Mouse (Mus musculus): ENCODE data around the gene Mmgt2. TPM values are rescaled to one million over a fixed set of nuclear protein-coding genes. Genes with fewer than 3 reads are reported as not detected.

The Mmgt2 gene
- polyA plus RNA-seq, 1 experiment, result 29.1 TPM

DNA sequence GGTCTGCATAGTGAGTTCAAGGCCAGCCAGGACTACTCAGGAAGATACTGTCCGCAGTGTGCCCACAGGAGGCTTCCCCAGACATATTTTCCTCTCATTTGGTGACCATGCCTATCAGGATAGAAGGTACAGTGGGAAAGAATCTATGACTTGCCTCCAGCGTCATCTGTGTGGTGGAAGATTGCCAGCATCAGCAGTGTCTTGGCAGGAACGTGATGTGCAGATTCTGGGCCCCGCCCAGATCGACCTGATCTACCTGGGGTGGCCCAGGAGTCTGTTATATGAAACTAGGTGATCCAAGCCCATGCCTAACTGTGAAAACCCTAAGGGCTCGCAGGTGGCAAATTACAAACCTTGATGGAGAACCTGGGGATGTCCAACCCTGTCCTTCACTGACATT is 21.5 kb downstream of the Mmgt2 start:
- Histone ChIP-seq H3K27me3 (ENCODE audit: control insufficient read depth, insufficient read depth, insufficient read length) (no peaks in the 10 kb centered on the region), H3ac (ENCODE audit: control insufficient read depth, insufficient read length, low read depth) (no peak overlapping the region), H3K79me3 (ENCODE audit: low read depth) (no peaks in the 10 kb centered on the region), H3K36me3 (ENCODE audit: control insufficient read depth, insufficient read depth) (peaks cover 8% of the 10 kb centered on the region), H3K4me3 (ENCODE audit: insufficient read depth, poor library complexity, severe bottlenecking) (no peak overlapping the region), H3K79me2 (ENCODE audit: control insufficient read depth, insufficient read depth) (no peaks in the 10 kb centered on the region)
- no peak for TF ChIP-seq MAX (IDR thresholded peaks at IDR 0.05)
- TF ChIP-seq CTCF (IDR thresholded peaks at IDR 0.05; ENCODE audit: control insufficient read depth, insufficient read depth, insufficient read length), result no peak
- no peak for TF ChIP-seq FOSL1 (IDR thresholded peaks at IDR 0.05; ENCODE audit: insufficient read depth, low read length, poor library complexity, severe bottlenecking)
- no peak for TF ChIP-seq USF1 (IDR thresholded peaks at IDR 0.05; ENCODE audit: low read depth)
- no peak for TF ChIP-seq MYOD1 (IDR thresholded peaks at IDR 0.05; ENCODE audit: control insufficient read depth, insufficient read length, low read depth)
- no peak for TF ChIP-seq CEBPB (IDR thresholded peaks at IDR 0.05; ENCODE audit: low read depth)
- no peak for TF ChIP-seq MYOG (IDR thresholded peaks at IDR 0.05; ENCODE audit: control insufficient read depth, extremely low read depth, insufficient read length)

DNA sequence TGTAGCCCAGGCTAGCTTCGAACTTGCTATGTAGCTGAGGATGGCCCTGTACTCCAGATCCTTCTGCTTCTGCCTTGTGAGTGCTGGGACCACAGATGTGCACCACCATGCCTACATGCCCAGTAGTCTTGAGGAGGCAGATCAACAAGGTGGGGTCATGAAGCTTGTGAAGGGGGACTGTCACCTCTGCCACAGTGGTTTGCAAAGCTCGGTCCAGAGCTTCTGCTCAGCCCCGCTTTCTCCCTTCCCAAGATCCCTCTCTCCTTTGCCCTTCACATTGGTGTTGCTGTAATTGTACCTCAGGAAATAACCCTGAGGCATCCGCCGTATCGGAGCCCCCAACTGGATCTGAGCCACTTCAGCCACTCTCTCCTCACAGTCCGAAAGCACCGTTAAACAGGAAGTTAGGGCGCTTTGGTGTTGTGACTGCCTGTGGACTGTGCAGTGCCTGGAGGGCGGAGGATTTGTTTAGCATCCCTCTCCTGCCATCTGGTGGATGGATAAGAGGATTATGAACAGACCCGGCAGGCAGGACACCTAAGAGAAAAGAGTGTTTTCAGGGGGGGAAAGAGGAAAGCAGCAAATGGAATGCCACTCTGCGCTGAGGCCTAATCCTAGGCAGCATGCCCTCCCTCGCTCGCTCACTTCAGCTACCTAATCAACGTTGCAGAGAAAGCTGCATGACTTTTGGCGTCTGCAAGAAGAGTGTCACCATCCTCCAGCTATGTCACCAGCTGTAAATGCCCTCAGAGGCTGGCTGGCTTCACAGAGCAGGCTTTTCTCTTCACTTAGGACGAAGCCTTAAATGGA is 27.2 kb downstream of the Mmgt2 start:
- Histone ChIP-seq H3K4me3 (ENCODE audit: insufficient read depth, poor library complexity, severe bottlenecking) (no peak overlapping the region), H3K27me3 (ENCODE audit: control insufficient read depth, insufficient read depth, insufficient read length) (no peaks in the 10 kb centered on the region), H3K79me2 (ENCODE audit: control insufficient read depth, insufficient read depth) (no peaks in the 10 kb centered on the region), H3K36me3 (ENCODE audit: control insufficient read depth, insufficient read depth) (no peaks in the 10 kb centered on the region), H3K79me3 (ENCODE audit: low read depth) (no peaks in the 10 kb centered on the region), H3ac (ENCODE audit: control insufficient read depth, insufficient read length, low read depth) (peak overlapping the region; percentile 32)
- TF ChIP-seq MAX (IDR thresholded peaks at IDR 0.05), result no peak
- no peak for TF ChIP-seq USF1 (IDR thresholded peaks at IDR 0.05; ENCODE audit: low read depth)
- TF ChIP-seq CEBPB (IDR thresholded peaks at IDR 0.05; ENCODE audit: low read depth), result no peak
- peak; percentile 60 for TF ChIP-seq CTCF (IDR thresholded peaks at IDR 0.05; ENCODE audit: control insufficient read depth, insufficient read depth, insufficient read length)

DNA sequence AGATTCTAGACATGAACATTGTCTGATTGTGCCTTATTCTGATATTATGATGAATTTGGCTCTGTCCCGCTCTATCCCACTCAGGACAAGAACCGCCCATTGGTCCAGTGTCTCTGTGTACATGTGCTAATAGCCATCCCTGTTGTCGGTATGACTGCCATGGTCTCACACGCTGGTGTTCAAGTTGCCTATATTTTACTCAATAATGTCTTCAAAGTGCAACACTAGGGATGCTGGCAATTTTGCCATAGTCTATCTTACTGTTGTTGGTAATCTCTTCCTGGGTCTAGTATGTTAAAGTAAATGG is 27.8 kb downstream of the Mmgt2 start:
- no peaks in the 10 kb centered on the region for H3K79me3 ChIP-seq (ENCODE audit: low read depth)
- no peaks in the 10 kb centered on the region for H3K79me2 ChIP-seq (ENCODE audit: control insufficient read depth, insufficient read depth)
- no peak overlapping the region for H3ac ChIP-seq (ENCODE audit: control insufficient read depth, insufficient read length, low read depth)
- H3K27me3 ChIP-seq (ENCODE audit: control insufficient read depth, insufficient read depth, insufficient read length), result no peaks in the 10 kb centered on the region
- H3K4me3 ChIP-seq (ENCODE audit: insufficient read depth, poor library complexity, severe bottlenecking), result no peak overlapping the region
- TF ChIP-seq USF1 (IDR thresholded peaks at IDR 0.05; ENCODE audit: low read depth) (no peak), MYOD1 (IDR thresholded peaks at IDR 0.05; ENCODE audit: control insufficient read depth, insufficient read length, low read depth) (no peak), CEBPB (IDR thresholded peaks at IDR 0.05; ENCODE audit: low read depth) (no peak)
- no peaks in the 10 kb centered on the region for H3K36me3 ChIP-seq (ENCODE audit: control insufficient read depth, insufficient read depth)

DNA sequence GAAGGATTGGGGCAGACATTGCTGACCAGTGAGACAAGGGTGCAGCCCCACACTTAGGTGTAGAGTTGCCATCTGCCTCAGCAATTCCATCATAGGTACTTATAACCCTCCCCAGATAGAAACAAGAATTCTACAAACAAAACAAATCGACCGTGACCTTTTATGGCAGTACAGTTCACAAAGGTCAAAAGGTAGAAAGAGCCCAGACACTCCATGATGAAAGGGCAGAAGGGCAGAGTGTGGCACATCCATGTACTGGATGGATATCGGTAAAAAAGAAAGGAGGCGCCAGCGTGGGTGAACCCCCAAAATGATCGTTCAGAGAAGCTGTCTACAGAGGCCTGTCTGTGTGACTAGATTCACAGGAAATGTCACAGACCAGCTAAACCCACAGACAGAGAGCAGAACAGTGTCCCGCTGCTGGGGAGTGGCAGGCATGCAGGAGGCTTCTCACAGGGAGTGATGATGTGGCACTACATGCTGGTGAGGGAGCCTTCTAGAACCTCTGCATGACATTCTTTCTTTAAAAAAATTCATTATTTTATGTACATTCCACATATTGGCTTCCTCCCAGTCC is 30.4 kb downstream of the Mmgt2 start:
- Histone ChIP-seq H3K79me2 (ENCODE audit: control insufficient read depth, insufficient read depth) (no peaks in the 10 kb centered on the region), H3K36me3 (ENCODE audit: control insufficient read depth, insufficient read depth) (no peaks in the 10 kb centered on the region), H3K27me3 (ENCODE audit: control insufficient read depth, insufficient read depth, insufficient read length) (no peaks in the 10 kb centered on the region), H3K4me3 (ENCODE audit: insufficient read depth, poor library complexity, severe bottlenecking) (no peak overlapping the region), H3K79me3 (ENCODE audit: low read depth) (no peaks in the 10 kb centered on the region), H3ac (ENCODE audit: control insufficient read depth, insufficient read length, low read depth) (no peak overlapping the region)
- TF ChIP-seq CEBPB (IDR thresholded peaks at IDR 0.05; ENCODE audit: low read depth) (no peak), MYOG (IDR thresholded peaks at IDR 0.05; ENCODE audit: control insufficient read depth, extremely low read depth, insufficient read length) (no peak), MYOD1 (IDR thresholded peaks at IDR 0.05; ENCODE audit: control insufficient read depth, insufficient read length, low read depth) (no peak), CTCF (IDR thresholded peaks at IDR 0.05; ENCODE audit: control insufficient read depth, insufficient read depth, insufficient read length) (no peak), USF1 (IDR thresholded peaks at IDR 0.05; ENCODE audit: low read depth) (no peak), MAX (IDR thresholded peaks at IDR 0.05) (no peak), FOSL1 (IDR thresholded peaks at IDR 0.05; ENCODE audit: insufficient read depth, low read length, poor library complexity, severe bottlenecking) (no peak)

DNA sequence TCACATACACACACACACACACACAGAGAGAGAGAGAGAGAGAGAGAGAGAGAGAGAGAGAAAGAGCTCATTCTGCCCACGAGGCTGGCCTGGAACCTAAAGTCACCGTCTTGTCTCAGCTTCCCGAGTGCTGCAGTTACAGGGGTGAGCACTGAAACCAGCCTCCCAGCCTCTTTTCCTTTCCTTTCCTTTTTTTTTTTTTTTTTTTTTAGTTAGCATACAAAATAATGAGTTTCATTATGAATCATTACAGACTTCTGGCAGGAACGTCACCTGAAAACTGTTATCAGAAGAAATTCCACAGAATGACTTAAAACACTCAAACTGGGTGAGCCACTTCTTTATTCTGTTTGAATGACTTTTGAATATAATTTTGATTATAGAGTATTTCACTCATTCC is 31.5 kb downstream of the Mmgt2 start:
- H3K27me3 ChIP-seq (ENCODE audit: control insufficient read depth, insufficient read depth, insufficient read length), result no peaks in the 10 kb centered on the region
- H3ac ChIP-seq (ENCODE audit: control insufficient read depth, insufficient read length, low read depth), result no peak overlapping the region
- H3K4me3 ChIP-seq (ENCODE audit: insufficient read depth, poor library complexity, severe bottlenecking), result no peak overlapping the region
- no peaks in the 10 kb centered on the region for H3K36me3 ChIP-seq (ENCODE audit: control insufficient read depth, insufficient read depth)
- TF ChIP-seq USF1 (IDR thresholded peaks at IDR 0.05; ENCODE audit: low read depth), result no peak
- no peak for TF ChIP-seq MYOG (IDR thresholded peaks at IDR 0.05; ENCODE audit: control insufficient read depth, extremely low read depth, insufficient read length)
- no peak for TF ChIP-seq CTCF (IDR thresholded peaks at IDR 0.05; ENCODE audit: control insufficient read depth, insufficient read depth, insufficient read length)
- TF ChIP-seq MYOD1 (IDR thresholded peaks at IDR 0.05; ENCODE audit: control insufficient read depth, insufficient read length, low read depth), result no peak
- TF ChIP-seq FOSL1 (IDR thresholded peaks at IDR 0.05; ENCODE audit: insufficient read depth, low read length, poor library complexity, severe bottlenecking), result no peak
- no peak for TF ChIP-seq MAX (IDR thresholded peaks at IDR 0.05)
- no peak for TF ChIP-seq CEBPB (IDR thresholded peaks at IDR 0.05; ENCODE audit: low read depth)
- no peaks in the 10 kb centered on the region for H3K79me2 ChIP-seq (ENCODE audit: control insufficient read depth, insufficient read depth)
- H3K79me3 ChIP-seq (ENCODE audit: low read depth), result no peaks in the 10 kb centered on the region

DNA sequence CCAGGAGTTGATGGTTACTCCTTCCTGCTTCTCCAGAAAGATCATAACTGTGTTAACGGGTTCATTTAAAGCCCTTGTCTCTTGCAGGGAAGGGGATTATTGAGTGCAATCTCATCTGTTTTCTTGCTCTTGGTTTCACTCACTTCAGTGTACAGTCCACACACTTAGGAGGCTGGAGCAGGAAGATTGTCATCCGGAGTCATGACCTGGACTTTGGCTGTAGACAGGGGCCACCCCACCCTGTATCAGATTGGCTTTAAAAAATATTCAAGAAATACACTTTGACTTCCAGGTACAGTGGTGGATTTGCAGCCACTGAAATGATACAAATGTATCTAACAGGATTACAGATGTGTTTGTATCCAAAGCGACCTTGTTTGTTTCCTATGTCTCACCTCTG is 43.1 kb downstream of the Mmgt2 start:
- H3K4me3 ChIP-seq (ENCODE audit: insufficient read depth, poor library complexity, severe bottlenecking), result no peak overlapping the region
- no peaks in the 10 kb centered on the region for H3K27me3 ChIP-seq (ENCODE audit: control insufficient read depth, insufficient read depth, insufficient read length)
- H3ac ChIP-seq (ENCODE audit: control insufficient read depth, insufficient read length, low read depth), result no peak overlapping the region
- TF ChIP-seq USF1 (IDR thresholded peaks at IDR 0.05; ENCODE audit: low read depth) (no peak), MYOD1 (IDR thresholded peaks at IDR 0.05; ENCODE audit: control insufficient read depth, insufficient read length, low read depth) (no peak), CTCF (IDR thresholded peaks at IDR 0.05; ENCODE audit: control insufficient read depth, insufficient read depth, insufficient read length) (no peak), MAX (IDR thresholded peaks at IDR 0.05) (no peak), FOSL1 (IDR thresholded peaks at IDR 0.05; ENCODE audit: insufficient read depth, low read length, poor library complexity, severe bottlenecking) (no peak), CEBPB (IDR thresholded peaks at IDR 0.05; ENCODE audit: low read depth) (no peak), MYOG (IDR thresholded peaks at IDR 0.05; ENCODE audit: control insufficient read depth, extremely low read depth, insufficient read length) (no peak)
- H3K36me3 ChIP-seq (ENCODE audit: control insufficient read depth, insufficient read depth), result no peaks in the 10 kb centered on the region
- no peaks in the 10 kb centered on the region for H3K79me3 ChIP-seq (ENCODE audit: low read depth)
- H3K79me2 ChIP-seq (ENCODE audit: control insufficient read depth, insufficient read depth), result no peaks in the 10 kb centered on the region

Measured in C2C12 (cell line).